Mouse (Mus musculus) kidney, adult 2 months (tissue): ENCODE data around the gene Ankrd36. TPM values are rescaled to one million over a fixed set of nuclear protein-coding genes. Genes with fewer than 3 reads are reported as not detected.
"Not testable (repeated sequence)": the region's sequence is repeated elsewhere in the genome, so short reads cannot be mapped to it uniquely, and the experiment has no call there.

ENCODE experiments used
- DNase-seq: peaks from one replicate; pipeline ENCODE4 v3.0.0; 2021
- H3K27ac ChIP-seq: fragments of 200-500 bp; 2 replicates; pipeline ENCODE4 v1.5.1; 2012; ENCODE audit warnings: low read depth, low read length, control low read depth, inconsistent platforms; ENCODE audit not compliant: insufficient read depth
- H3K27me3 ChIP-seq: fragments of 200-500 bp; replicated peaks from 2 replicates; pipeline ENCODE4 v1.6.1; 2012; ENCODE audit warnings: mild to moderate bottlenecking, moderate library complexity, low read length, inconsistent platforms; ENCODE audit not compliant: control insufficient read depth, insufficient read depth
- H3K36me3 ChIP-seq: fragments of 200-500 bp; 2 replicates; pipeline ENCODE4 v1.6.1; 2012; ENCODE audit warnings: mild to moderate bottlenecking, moderate library complexity, low read length, inconsistent platforms; ENCODE audit not compliant: control insufficient read depth, insufficient read depth
- H3K4me1 ChIP-seq: fragments of 200-500 bp; 2 replicates; pipeline ENCODE4 v1.6.1; 2011; ENCODE audit warnings: low read length; ENCODE audit not compliant: control insufficient read depth, insufficient read depth
- H3K4me3 ChIP-seq: fragments of 200-500 bp; 2 replicates; pipeline ENCODE4 v1.5.1; 2011; ENCODE audit warnings: mild to moderate bottlenecking, low read depth, low read length, control low read depth; ENCODE audit not compliant: insufficient read depth
- CTCF ChIP-seq: fragments of 200-500 bp; conservative IDR thresholded peaks from 2 replicates; pipeline ENCODE4 v1.5.1; 2011; ENCODE audit warnings: low read depth, mild to moderate bottlenecking, control low read depth, low read length, moderate library complexity, mixed read lengths; ENCODE audit not compliant: insufficient read depth, insufficient read length
- POLR2A ChIP-seq: fragments of 200-500 bp; IDR thresholded peaks from one replicate; pipeline ENCODE4 v1.6.1; 2011; ENCODE audit warnings: low read depth, low read length, control low read depth
- WGBS: fragments of 180-500 bp; shearing (Covaris S2); methylation state at CpG from one replicate; pipeline ENCODE4 v1.1.7; 2018; 5-methylcytosine and 5-hydroxymethylcytosine counted together
- polyA plus RNA-seq: library from polyadenylated mRNA; depleted of rRNA; stranded (reverse); fragments of >200 nt; gene quantifications from 2 replicates; pipeline ENCODE4 v1.2.3, GENCODE M21; 2012

Gene Ankrd36
- polyA plus RNA-seq, 1 experiment, result 0.03 TPM

- Histone ChIP-seq H3K4me1 (no peaks in the 10 kb centered on the region), H3K36me3 (no peaks in the 10 kb centered on the region), H3K4me3 (no peak overlapping the region), H3K27ac (no peak overlapping the region), H3K27me3 (no peaks in the 10 kb centered on the region)
- 89% methylated on average over 5 of the region's 5 CpGs for WGBS
- no peak for DNase-seq
- TF ChIP-seq CTCF (no peak), POLR2A (no peak)
These were observed 26.3 kb downstream of the Ankrd36 start for GRCm38 (mm10) chr11:5595792-5596191.

- Histone ChIP-seq H3K27me3 (no peaks in the 10 kb centered on the region), H3K27ac (no peak overlapping the region), H3K36me3 (no peaks in the 10 kb centered on the region), H3K4me3 (no peak overlapping the region), H3K4me1 (no peaks in the 10 kb centered on the region)
- 65% methylated on average over 6 of the region's 6 CpGs for WGBS
- DNase-seq, result peak; percentile 43
- TF ChIP-seq CTCF, result no peak
- TF ChIP-seq POLR2A, result no peak
These were observed 27.3 kb downstream of the Ankrd36 start for GRCm38 (mm10) chr11:5596756-5597155.

- DNase-seq, result no peak
- WGBS, result 95% methylated on average over 3 of the region's 3 CpGs
- TF ChIP-seq POLR2A (no peak), CTCF (no peak)
- no peaks in the 10 kb centered on the region for H3K4me1 ChIP-seq
- no peaks in the 10 kb centered on the region for H3K27me3 ChIP-seq
- H3K36me3 ChIP-seq, result no peaks in the 10 kb centered on the region
- no peak overlapping the region for H3K4me3 ChIP-seq
- H3K27ac ChIP-seq, result no peak overlapping the region
These were observed 35.9 kb downstream of the Ankrd36 start for GRCm38 (mm10) chr11:5605421-5605820.

GRCm38 (mm10) chr11:5611918-5612317 is 42.4 kb downstream of the Ankrd36 start:
- H3K27ac ChIP-seq, result not testable (repeated sequence)
- WGBS, result 52% methylated on average over 1 of the region's 1 CpGs

GRCm38 (mm10) chr11:5614453-5614852 is 45.0 kb downstream of the Ankrd36 start:
- Histone ChIP-seq H3K36me3 (no peaks in the 10 kb centered on the region), H3K4me3 (no peak overlapping the region), H3K4me1 (no peaks in the 10 kb centered on the region), H3K27ac (no peak overlapping the region), H3K27me3 (no peaks in the 10 kb centered on the region)
- no peak for DNase-seq
- WGBS, result 81% methylated on average over 3 of the region's 3 CpGs
- TF ChIP-seq POLR2A (no peak), CTCF (no peak)

More at GRCm38 (mm10) chr11:5611918-5612317, 42.4 kb downstream of the Ankrd36 start:
- H3K27me3 ChIP-seq, H3K36me3 ChIP-seq, DNase-seq, H3K4me1 ChIP-seq, H3K4me3 ChIP-seq: not testable (repeated sequence)

GRCm38 (mm10) chr11:5625101-5625500 is 55.6 kb downstream of the Ankrd36 start:
- no peak for DNase-seq
- Histone ChIP-seq H3K4me1 (no peaks in the 10 kb centered on the region; the same call in 1 of the 2 replicates), H3K4me3 (no peak overlapping the region), H3K36me3 (no peaks in the 10 kb centered on the region), H3K27me3 (no peaks in the 10 kb centered on the region), H3K27ac (no peak overlapping the region)
- no peak for TF ChIP-seq CTCF
- TF ChIP-seq POLR2A, result no peak
- WGBS, result 83% methylated on average over 4 of the region's 4 CpGs

- H3K4me1 ChIP-seq, result no peaks in the 10 kb centered on the region; the same call in 1 of the 2 replicates
- 19% methylated on average over 15 of the region's 15 CpGs for WGBS
- no peak overlapping the region for H3K27ac ChIP-seq
- H3K4me3 ChIP-seq, result no peak overlapping the region
- no peaks in the 10 kb centered on the region for H3K36me3 ChIP-seq
- DNase-seq, result peak; percentile 80
- TF ChIP-seq POLR2A (no peak), CTCF (peak; percentile 83)
- no peaks in the 10 kb centered on the region for H3K27me3 ChIP-seq
These were observed 59.5 kb downstream of the Ankrd36 start for GRCm38 (mm10) chr11:5629033-5629432.

GRCm38 (mm10) chr11:5643085-5643484 is 73.6 kb downstream of the Ankrd36 start:
- Histone ChIP-seq H3K36me3 (no peaks in the 10 kb centered on the region), H3K27me3 (no peaks in the 10 kb centered on the region), H3K4me1 (no peaks in the 10 kb centered on the region), H3K4me3 (no peak overlapping the region), H3K27ac (no peak overlapping the region)
- WGBS, result 85% methylated on average over 5 of the region's 5 CpGs
- TF ChIP-seq CTCF, result no peak
- TF ChIP-seq POLR2A, result no peak
- no peak for DNase-seq
